Mouse (Mus musculus) kidney, embryonic 14.5 days (tissue): ENCODE data around the gene Pcyt2. TPM values are rescaled to one million over a fixed set of nuclear protein-coding genes. Genes with fewer than 3 reads are reported as not detected.
"Not testable (repeated sequence)": the region's sequence is repeated elsewhere in the genome, so short reads cannot be mapped to it uniquely, and the experiment has no call there.

Source experiments
- ATAC-seq: fragments of 200-750 bp; cut with Nextera tagmentation; 2 replicates; pipeline ENCODE4 v1.8.0; 2017; ENCODE audit warnings: moderate number of reproducible peaks, mild to moderate bottlenecking, moderate TSS enrichment, moderate library complexity; ENCODE audit not compliant: low FRiP score, low TSS enrichment
- H3K27ac ChIP-seq: fragments of 300-500 bp; sonication (generic); 2 replicates; pipeline ENCODE4 v1.5.1; 2014; ENCODE audit warnings: low read depth, mild to moderate bottlenecking, low read length, moderate library complexity, mixed read lengths
- H3K27me3 ChIP-seq: fragments of 300-500 bp; sonication (generic); 2 replicates; pipeline ENCODE4 v1.6.1; 2014; ENCODE audit warnings: mild to moderate bottlenecking, low read length; ENCODE audit not compliant: control insufficient read depth, insufficient read depth
- H3K36me3 ChIP-seq: fragments of 300-500 bp; sonication (generic); 2 replicates; pipeline ENCODE4 v1.6.1; 2014; ENCODE audit warnings: low read length, mixed read lengths; ENCODE audit not compliant: control insufficient read depth, insufficient read depth
- H3K4me1 ChIP-seq: fragments of 300-500 bp; sonication (generic); 2 replicates; pipeline ENCODE4 v1.6.1; 2014; ENCODE audit warnings: low read length, mixed read lengths; ENCODE audit not compliant: control insufficient read depth, insufficient read depth
- H3K4me2 ChIP-seq: fragments of 300-500 bp; sonication (generic); replicated peaks from 2 replicates; pipeline ENCODE4 v1.6.1; 2014; ENCODE audit warnings: low read depth, mild to moderate bottlenecking, low read length
- H3K4me3 ChIP-seq: fragments of 300-500 bp; sonication (generic); 2 replicates; pipeline ENCODE4 v1.5.1; 2014; ENCODE audit warnings: mild to moderate bottlenecking, low read length
- H3K9ac ChIP-seq: fragments of 300-500 bp; sonication (generic); 2 replicates; pipeline ENCODE4 v1.6.1; 2014; ENCODE audit warnings: low read depth, mild to moderate bottlenecking, low read length, moderate library complexity
- H3K9me3 ChIP-seq: fragments of 300-500 bp; sonication (generic); 2 replicates; pipeline ENCODE4 v1.6.1; 2016; ENCODE audit warnings: low read length; ENCODE audit not compliant: control insufficient read depth
- WGBS: fragments of 180-500 bp; shearing (Covaris S2); extraction: QIAGEN DNeasy Blood & Tissue Kit; methylation state at CpG from one replicate; pipeline ENCODE4 v1.1.7; 2014; 5-methylcytosine and 5-hydroxymethylcytosine counted together
- polyA plus RNA-seq: library from polyadenylated mRNA; unstranded; fragments of >200 nt; fragmentation: Nextera tagmentation; extraction: Ambion mirVana; gene quantifications from 2 replicates; pipeline ENCODE4 v1.2.1, GENCODE M21; 2014

The Pcyt2 gene
- polyA plus RNA-seq, 1 experiment from 2014 or later, result 82.7 TPM

DNA sequence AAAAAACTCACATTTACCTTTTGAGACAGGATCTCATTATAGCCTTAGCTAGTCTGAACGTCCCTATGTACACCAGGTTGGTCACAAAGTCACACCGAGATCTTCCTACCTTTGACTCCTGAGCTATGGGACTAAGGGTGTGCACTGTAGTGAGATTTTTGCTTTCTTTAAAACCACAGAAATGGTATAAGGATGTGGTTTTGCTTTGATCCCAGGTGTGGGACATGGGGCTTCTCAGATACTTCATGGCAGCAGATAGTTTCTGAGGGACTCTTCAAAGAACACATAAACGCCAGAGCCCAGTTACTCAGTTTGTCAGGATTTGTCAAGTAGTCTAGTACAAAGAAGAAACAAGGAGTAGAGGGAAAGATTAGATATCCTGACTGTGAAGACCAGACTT, 17.0 kb downstream of the Pcyt2 start:
- peak overlapping the region; percentile 7; the same call in 1 of the 2 replicates for H3K9ac ChIP-seq
- H3K4me2 ChIP-seq, result no peak overlapping the region
- 95% methylated on average over 3 of the region's 3 CpGs for WGBS
- H3K4me1 ChIP-seq, result peaks cover 22% of the 10 kb centered on the region
- no peak for ATAC-seq
- H3K27me3 ChIP-seq, result no peaks in the 10 kb centered on the region
- no peak overlapping the region for H3K4me3 ChIP-seq
- H3K27ac ChIP-seq, result no peak overlapping the region
- no peaks in the 10 kb centered on the region for H3K9me3 ChIP-seq
- H3K36me3 ChIP-seq, result peaks cover 61% of the 10 kb centered on the region

DNA sequence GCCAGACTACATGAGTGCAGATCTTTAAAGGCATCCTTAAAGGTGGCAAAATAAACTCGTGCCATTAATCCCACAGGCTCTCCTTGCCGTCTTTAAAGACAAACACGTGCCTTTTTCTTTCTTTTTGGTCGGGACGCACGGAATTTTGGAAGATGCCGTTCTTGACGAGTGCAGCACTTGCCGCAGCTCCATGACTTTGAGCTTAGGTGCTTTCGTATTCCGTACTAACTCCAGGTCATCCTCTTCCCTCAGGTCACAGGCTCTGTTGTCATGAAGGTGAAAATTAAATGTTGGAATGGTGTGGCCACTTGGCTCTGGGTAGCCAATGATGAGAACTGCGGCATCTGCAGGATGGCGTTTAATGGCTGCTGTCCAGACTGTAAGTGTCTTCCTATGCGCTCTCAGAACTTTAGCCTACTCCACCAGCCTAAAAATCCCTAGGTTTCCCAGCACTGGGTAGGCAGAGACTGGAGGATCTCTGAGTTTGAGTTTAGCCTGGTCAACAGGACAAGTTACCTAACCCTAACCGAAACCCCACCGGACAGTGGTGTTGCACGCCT, 18.7 kb downstream of the Pcyt2 start:
- no peaks in the 10 kb centered on the region for H3K9me3 ChIP-seq
- peak overlapping the region; percentile 99 for H3K4me3 ChIP-seq
- peak overlapping the region; percentile 100 for H3K9ac ChIP-seq
- peak overlapping the region; percentile 80 for H3K4me2 ChIP-seq
- ATAC-seq, result no peak
- H3K27ac ChIP-seq, result peak overlapping the region; percentile 87
- H3K27me3 ChIP-seq, result no peaks in the 10 kb centered on the region
- 44% methylated on average over 17 of the region's 17 CpGs for WGBS
- peaks cover 61% of the 10 kb centered on the region for H3K36me3 ChIP-seq
- H3K4me1 ChIP-seq, result peaks cover 22% of the 10 kb centered on the region

DNA sequence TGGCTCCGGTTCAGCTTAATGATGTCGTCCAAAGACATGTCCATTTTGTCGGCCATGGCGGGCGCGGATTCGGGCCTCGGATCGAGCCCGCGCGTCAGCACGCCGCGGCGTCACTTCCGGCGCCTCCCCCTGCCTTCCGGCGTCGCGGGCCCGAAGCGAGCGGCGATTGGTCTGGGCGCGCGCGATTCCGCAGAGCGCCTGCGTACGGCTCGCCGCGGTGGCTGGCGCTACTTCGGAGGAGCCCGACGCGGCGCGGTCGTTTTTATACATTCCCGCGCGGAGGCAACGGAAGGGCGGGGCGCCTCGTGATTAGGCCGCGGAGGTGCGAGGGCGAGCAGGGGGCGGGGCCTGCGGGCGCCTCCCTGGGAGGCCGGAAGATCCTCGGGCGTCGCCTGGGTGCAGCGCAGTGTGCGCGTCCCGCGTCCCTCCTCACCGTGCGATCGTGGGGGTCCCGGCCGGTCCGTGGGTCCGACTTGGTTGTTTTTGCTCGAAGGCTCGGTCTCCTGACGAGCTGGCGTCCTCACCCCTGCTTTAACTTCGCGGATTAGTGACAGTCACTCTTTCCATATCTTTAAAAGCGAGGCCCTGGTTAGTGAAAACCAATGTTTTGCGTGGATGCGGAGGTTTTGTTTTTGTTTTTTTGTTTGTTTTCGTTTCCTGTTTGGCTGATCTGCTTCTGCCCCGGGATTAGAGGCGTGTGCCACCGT, 19.3 kb downstream of the Pcyt2 start, which contains the start of the genes Alyref and Anapc11:
Alyref (minus strand) TSS at position 83 of the 707 bp plus-strand sequence.
Anapc11 (plus strand) TSS at position 139 of the 707 bp plus-strand sequence.
- Histone ChIP-seq H3K36me3 (peaks cover 61% of the 10 kb centered on the region), H3K27me3 (no peaks in the 10 kb centered on the region), H3K9me3 (no peaks in the 10 kb centered on the region), H3K4me3 (peak within 1 kb of the TSS; percentile 99), H3K4me2 (peak within 1 kb of the TSS; percentile 96), H3K27ac (peak within 1 kb of the TSS; percentile 87), H3K9ac (peak within 1 kb of the TSS; percentile 100), H3K4me1 (peaks cover 22% of the 10 kb centered on the region)
- ATAC-seq, result peak; percentile 98
- WGBS, result 1% methylated on average over 87 of the region's 88 CpGs

DNA sequence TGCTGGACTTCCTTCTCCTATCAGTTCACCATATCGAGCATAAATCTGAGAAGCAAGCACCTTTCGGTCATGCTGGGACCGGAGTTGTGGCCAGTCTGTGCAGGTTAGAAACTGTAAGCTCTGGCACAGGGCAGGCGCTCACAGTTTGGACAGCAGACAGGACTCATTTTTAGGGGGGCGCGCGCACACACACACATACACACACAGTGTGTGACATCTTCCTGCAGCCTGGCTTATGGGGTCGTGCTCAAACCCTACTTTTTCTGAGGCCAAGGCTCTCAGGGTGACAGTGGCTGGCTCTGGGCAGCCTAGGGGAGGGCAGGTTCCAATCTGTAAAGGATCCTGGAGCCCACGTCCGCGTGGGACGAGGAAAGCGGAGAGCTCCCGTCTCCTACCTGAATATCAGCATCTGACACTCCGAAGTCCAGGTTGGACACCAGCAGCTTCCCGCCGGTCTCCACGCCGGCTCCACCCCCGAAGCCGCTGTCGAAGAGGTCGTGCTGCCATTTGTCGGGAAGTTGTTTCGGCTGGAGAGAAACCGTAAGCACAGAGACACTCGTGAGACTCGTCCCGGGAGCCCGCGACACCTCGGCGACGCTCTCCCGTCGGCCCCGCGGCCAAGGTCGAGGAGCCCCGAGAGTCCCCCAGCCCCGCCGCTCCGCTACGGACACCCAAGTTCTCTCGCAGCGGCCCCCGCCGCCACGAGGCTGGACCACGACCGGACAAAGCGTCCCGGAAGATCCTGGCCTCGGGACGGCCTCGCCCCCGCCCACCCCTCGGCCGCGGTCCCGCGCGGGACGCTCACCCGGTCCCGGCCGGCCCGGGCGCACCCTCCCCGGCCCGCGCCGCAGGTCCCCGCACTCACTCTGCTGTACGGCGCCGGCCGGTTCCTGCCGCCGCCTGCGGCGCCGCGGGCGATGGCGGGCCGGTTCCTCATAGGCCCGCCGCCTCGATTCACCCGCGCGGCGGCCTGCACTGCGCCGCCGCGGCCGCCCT, 20.2 kb downstream of the Pcyt2 start:
- peak overlapping the region; percentile 87 for H3K27ac ChIP-seq
- no peaks in the 10 kb centered on the region for H3K9me3 ChIP-seq
- H3K9ac ChIP-seq, result peak overlapping the region; percentile 100
- H3K4me3 ChIP-seq, result peak overlapping the region; percentile 99
- 4% methylated on average over 66 of the region's 99 CpGs for WGBS
- H3K4me1 ChIP-seq, result peaks cover 22% of the 10 kb centered on the region
- ATAC-seq, result peak; percentile 57
- peaks cover 61% of the 10 kb centered on the region for H3K36me3 ChIP-seq
- no peaks in the 10 kb centered on the region for H3K27me3 ChIP-seq
- H3K4me2 ChIP-seq, result peak overlapping the region; percentile 96

DNA sequence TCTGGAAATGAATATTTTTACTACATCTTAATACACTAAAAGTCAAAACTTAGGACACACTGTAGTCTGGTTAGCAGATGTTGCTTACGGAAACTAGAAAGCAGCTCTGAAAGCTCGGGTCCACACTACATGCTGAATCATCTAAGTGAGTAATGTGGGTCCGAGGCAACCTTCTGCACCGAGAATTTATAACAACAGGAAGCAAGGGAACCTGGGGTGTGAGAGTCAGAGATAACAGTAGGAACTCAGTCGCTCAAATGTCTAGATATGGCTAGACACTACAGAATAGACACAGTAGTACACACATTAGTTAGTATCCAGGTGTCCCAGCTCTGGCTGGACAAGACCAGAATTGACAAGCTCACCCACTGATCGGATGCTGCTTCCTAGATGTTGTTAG, 29.2 kb downstream of the Pcyt2 start:
- no peak overlapping the region for H3K4me2 ChIP-seq
- 93% methylated on average over 6 of the region's 6 CpGs for WGBS
- ATAC-seq, result no peak
- no peak overlapping the region for H3K27ac ChIP-seq
- peaks cover 91% of the 10 kb centered on the region for H3K36me3 ChIP-seq
- H3K4me3 ChIP-seq, result no peak overlapping the region
- H3K27me3 ChIP-seq, result no peaks in the 10 kb centered on the region
- no peaks in the 10 kb centered on the region for H3K4me1 ChIP-seq
- H3K9ac ChIP-seq, result no peak overlapping the region
- H3K9me3 ChIP-seq, result no peaks in the 10 kb centered on the region; the same call in 1 of the 2 replicates

DNA sequence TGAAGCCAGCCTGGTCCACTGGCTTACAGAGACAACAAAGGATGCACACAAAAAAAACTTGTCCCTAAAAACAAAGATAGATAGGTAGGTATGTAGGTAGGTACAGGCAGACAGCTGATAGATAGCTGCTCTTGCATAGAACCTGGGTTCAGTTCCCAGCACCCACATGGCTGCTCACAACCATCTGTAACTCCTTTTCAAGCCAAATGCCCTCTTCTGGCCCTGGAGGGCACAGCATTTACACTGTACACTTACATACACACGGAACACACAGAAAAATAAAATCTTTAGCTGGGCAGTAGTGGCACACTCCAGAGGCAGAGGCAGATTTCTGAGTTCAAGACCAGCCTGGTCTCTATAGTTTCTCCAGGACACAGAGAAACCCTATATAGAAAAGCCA, 33.8 kb downstream of the Pcyt2 start:
- Histone ChIP-seq H3K36me3 (peaks cover 57% of the 10 kb centered on the region), H3K9me3 (no peaks in the 10 kb centered on the region; the same call in 1 of the 2 replicates), H3K27ac (no peak overlapping the region), H3K4me3 (no peak overlapping the region), H3K27me3 (no peaks in the 10 kb centered on the region), H3K9ac (no peak overlapping the region), H3K4me1 (peaks cover 17% of the 10 kb centered on the region), H3K4me2 (no peak overlapping the region)
- no peak for ATAC-seq
- 97% methylated on average over 1 of the region's 1 CpGs for WGBS

DNA sequence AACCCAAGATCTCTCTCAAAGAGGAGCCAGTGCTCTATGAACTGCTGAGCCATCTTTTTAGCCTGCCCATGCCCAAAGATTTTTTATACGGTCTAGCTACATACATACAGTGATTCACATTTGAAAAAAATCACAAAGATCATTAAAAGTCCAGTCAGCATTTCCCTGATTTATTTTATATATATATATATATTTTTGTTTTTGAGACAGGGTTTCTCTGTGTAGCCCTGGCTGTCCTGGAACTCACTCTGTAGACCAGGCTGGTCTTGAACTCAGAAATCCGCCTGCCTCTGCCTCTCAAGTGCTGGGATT, 34.8 kb downstream of the Pcyt2 start:
- peaks cover 21% of the 10 kb centered on the region for H3K4me1 ChIP-seq

DNA sequence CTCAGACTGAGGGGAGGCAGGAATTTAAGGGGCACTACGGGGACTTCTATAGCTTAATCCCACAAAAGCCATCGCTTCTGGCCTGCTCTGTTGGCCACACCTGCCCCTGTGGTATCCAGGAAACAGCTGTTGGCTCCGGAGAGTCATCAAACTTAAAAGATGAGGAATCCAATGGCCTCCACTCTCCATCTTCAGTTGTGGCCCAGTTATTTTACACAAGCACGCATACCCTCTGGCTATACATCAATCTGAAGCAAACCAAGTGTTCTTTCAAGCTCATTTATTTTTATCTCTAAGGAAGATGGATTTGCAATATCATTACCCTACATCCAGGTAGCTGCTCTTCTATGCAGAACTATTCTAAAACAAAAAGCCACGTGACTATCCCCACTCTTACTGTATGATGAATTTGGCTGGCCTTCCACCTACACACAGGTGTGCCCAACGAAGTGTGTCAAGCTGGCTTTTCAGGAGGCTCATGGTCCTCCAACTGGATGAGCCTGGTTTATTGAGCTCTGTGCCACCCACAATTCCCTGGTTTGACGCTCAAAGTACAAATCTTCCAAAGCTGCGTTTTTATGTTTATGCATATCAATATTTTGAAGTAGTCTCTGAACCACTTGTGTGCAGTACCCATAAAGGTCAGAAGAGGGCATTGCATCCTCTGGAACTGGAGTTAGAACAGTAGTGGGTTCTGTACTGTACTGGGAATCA, 35.3 kb downstream of the Pcyt2 start:
- no peak for ATAC-seq
- peaks cover 58% of the 10 kb centered on the region for H3K36me3 ChIP-seq
- 79% methylated on average over 8 of the region's 8 CpGs for WGBS
- peak overlapping the region; percentile 98; the same call in 1 of the 2 replicates for H3K9ac ChIP-seq
- no peaks in the 10 kb centered on the region; the same call in 1 of the 2 replicates for H3K9me3 ChIP-seq
- H3K27me3 ChIP-seq, result no peaks in the 10 kb centered on the region
- peak overlapping the region; percentile 89 for H3K4me2 ChIP-seq
- H3K4me1 ChIP-seq, result peaks cover 21% of the 10 kb centered on the region
- peak overlapping the region; percentile 94 for H3K4me3 ChIP-seq
- H3K27ac ChIP-seq, result peak overlapping the region; percentile 95

More for the DNA sequence above, 34.8 kb downstream of the Pcyt2 start:
- H3K27me3 ChIP-seq, H3K27ac ChIP-seq, H3K9me3 ChIP-seq, H3K4me2 ChIP-seq, H3K4me3 ChIP-seq, ATAC-seq, H3K9ac ChIP-seq: not testable (repeated sequence)
- 85% methylated on average over 2 of the region's 2 CpGs for WGBS
- peaks cover 58% of the 10 kb centered on the region for H3K36me3 ChIP-seq
